Comparison of ENCODE assay signal across 9 mouse cellular contexts in genomic region chr5:137284411-137284810, GRCm38 (mm10). TPM values are rescaled to one million over a fixed set of nuclear protein-coding genes. Genes with fewer than 3 reads are reported as not detected.
A peak's percentile ranks its signal among the peaks of the same experiment; 100 is the strongest.
DNase-seq lines count a peak whose midpoint lies in the region; ATAC-seq lines count a peak whose summit lies in the region.
"Not testable (repeated sequence)": the region's sequence is repeated elsewhere in the genome, so short reads cannot be mapped to it uniquely, and the experiment has no call there.
"Had no signal": no experiment of that assay in that cellular context is flagged by ENCODE, and none has a peak within 500 bp of the region (broad histone marks: within the 10 kb centered on the region; RNA-seq: fewer than 3 reads in every experiment).

No protein-coding gene starts in this region.

- H3K27me3 ChIP-seq in midbrain, embryonic 11.5 days (ENCODE audit: control insufficient read depth, insufficient read depth, low read length): peaks cover 16% of the 10 kb centered on the region

- H3K4me3 ChIP-seq in midbrain, embryonic 11.5 days (ENCODE audit: low read depth, low read length): not testable (repeated sequence)

- H3K27ac ChIP-seq in midbrain, embryonic 11.5 days (ENCODE audit: low read depth, low read length): not testable (repeated sequence)

- DNase-seq in ES-CJ7 (ENCODE audit: low read depth, low spot score) (peak; percentile 54), R1 (ENCODE audit: low read depth, low spot score) (peak; percentile 90), ZHBTc4 (ENCODE audit: low read depth, low spot score) (peak; percentile 79)
- DNase-seq in cerebellum, adult 11-12 months: peak; percentile 28
- DNase-seq in cerebellum, adult 8-10 months: peak; percentile 7
- DNase-seq in cerebellum, adult 9-10 months: peak; percentile 36
- peak; percentile 33 for DNase-seq in cerebellum, adult 9-11 months
- peak; percentile 64 for DNase-seq in midbrain, embryonic 11.5 days (ENCODE audit: low spot score, missing footprints)

- ATAC-seq in midbrain, embryonic 11.5 days (ENCODE audit: low FRiP score): not testable (repeated sequence)

- H3K4me1 ChIP-seq in midbrain, embryonic 11.5 days (ENCODE audit: control insufficient read depth, insufficient read depth, low read length): peaks cover 19% of the 10 kb centered on the region

- WGBS in midbrain, embryonic 11.5 days: 92% methylated on average over 5 of the region's 6 CpGs

- H3K9ac ChIP-seq in midbrain, embryonic 11.5 days (ENCODE audit: low read length): not testable (repeated sequence)

- H3K4me2 ChIP-seq in midbrain, embryonic 11.5 days: not testable (repeated sequence)

- H3K9me3 ChIP-seq in midbrain, embryonic 11.5 days (ENCODE audit: control insufficient read depth, low read length): not testable (repeated sequence)

- not testable (repeated sequence) for H3K36me3 ChIP-seq in midbrain, embryonic 11.5 days (ENCODE audit: control insufficient read depth, insufficient read depth, low read length)

RNA-seq across cellular contexts. Expression of gene Ache, which starts 2.9 kb away (rescaled TPM):
- 3.6 and 4.0 TPM in 2 replicates for polyA plus RNA-seq in midbrain, embryonic 11.5 days (2014; fragmentation: Nextera tagmentation; extraction: Ambion mirVana)
- polyA plus RNA-seq: activated CD4-positive, CD25-positive, alpha-beta regulatory T cell, adult 4 months had no signal

RNA-seq across cellular contexts. Expression of gene Ufsp1, which starts 10.0 kb away (rescaled TPM):
- polyA plus RNA-seq in midbrain, embryonic 11.5 days (2014; fragmentation: Nextera tagmentation; extraction: Ambion mirVana): 7.5 and 7.9 TPM in 2 replicates

RNA-seq across cellular contexts. Expression of gene Srrt, which starts 23.1 kb away (rescaled TPM):
- polyA plus RNA-seq in midbrain, embryonic 11.5 days (2014; fragmentation: Nextera tagmentation; extraction: Ambion mirVana): 151 and 154 TPM in 2 replicates

RNA-seq across cellular contexts. Expression of gene Trip6, which starts 29.8 kb away (rescaled TPM):
- polyA plus RNA-seq in midbrain, embryonic 11.5 days (2014; fragmentation: Nextera tagmentation; extraction: Ambion mirVana): 28.0 and 34.1 TPM in 2 replicates

RNA-seq across cellular contexts. Expression of gene Slc12a9, which starts 49.0 kb away (rescaled TPM):
- polyA plus RNA-seq in midbrain, embryonic 11.5 days (2014; fragmentation: Nextera tagmentation; extraction: Ambion mirVana): 5.8 TPM in 2 replicates

Comparison
In these comparisons a context has a peak if more than half of its experiments do, and no peak if none do; other contexts are left out.
1. DNase-seq: peak in every context shown above with its lines; median percentile 90 in R1; 79 in ZHBTc4; 64 in midbrain, embryonic 11.5 days; 54 in ES-CJ7; 36 in cerebellum, adult 9-10 months; 33 in cerebellum, adult 9-11 months; 28 in cerebellum, adult 11-12 months; 7 in cerebellum, adult 8-10 months.